Mouse (Mus musculus): ENCODE results near the gene Insl3.

Insl3 gene

GRCm38 (mm10) chr8:71689028-71689427 lies at the start of gene Insl3:
Gene Insl3 (plus strand): TSS chr8:71689214.
- no peak for DNase-seq

GRCm38 (mm10) chr8:71639318-71639717 lies 49.7 kb upstream of the Insl3 start:
- DNase-seq = no peak

- no peak for DNase-seq
Measured at GRCm38 (mm10) chr8:71645510-71645909, 43.5 kb upstream of the Insl3 start.

GRCm38 (mm10) chr8:71654600-71654999 lies 34.4 kb upstream of the Insl3 start:
- no peak for DNase-seq

- DNase-seq = no peak
Measured at GRCm38 (mm10) chr8:71657816-71658215, 31.2 kb upstream of the Insl3 start.

- no peak for DNase-seq
Measured at GRCm38 (mm10) chr8:71658515-71659049, 30.4 kb upstream of the Insl3 start.

GRCm38 (mm10) chr8:71659751-71660150 lies 29.3 kb upstream of the Insl3 start:
- DNase-seq = no peak

- peak; percentile 66 to 85 for DNase-seq
Measured at GRCm38 (mm10) chr8:71660325-71661120, 28.5 kb upstream of the Insl3 start.

- DNase-seq = peak; percentile 40 to 52
Measured at GRCm38 (mm10) chr8:71665331-71666130, 23.5 kb upstream of the Insl3 start.

GRCm38 (mm10) chr8:71666855-71667254 lies 22.2 kb upstream of the Insl3 start:
- no peak for DNase-seq

GRCm38 (mm10) chr8:71667256-71667655 lies 21.8 kb upstream of the Insl3 start:
- no peak for DNase-seq

GRCm38 (mm10) chr8:71668220-71668975 lies 20.6 kb upstream of the Insl3 start:
- DNase-seq = peak; percentile 27 to 43

- DNase-seq = no peak
Measured at GRCm38 (mm10) chr8:71670198-71670597, 18.8 kb upstream of the Insl3 start.

- no peak for DNase-seq
Measured at GRCm38 (mm10) chr8:71670621-71671548, 18.1 kb upstream of the Insl3 start.

GRCm38 (mm10) chr8:71671549-71671965 lies 17.5 kb upstream of the Insl3 start, which contains the start of gene Unc13a:
Gene Unc13a (minus strand): TSS chr8:71671757.
- DNase-seq = peak; percentile 77 to 94

GRCm38 (mm10) chr8:71672168-71672735 lies 16.8 kb upstream of the Insl3 start:
- no peak for DNase-seq

- no peak for DNase-seq
Measured at GRCm38 (mm10) chr8:71674071-71674470, 14.9 kb upstream of the Insl3 start.

GRCm38 (mm10) chr8:71675456-71676019 lies 13.5 kb upstream of the Insl3 start:
- no peak for DNase-seq

GRCm38 (mm10) chr8:71676020-71676741 lies 12.8 kb upstream of the Insl3 start, which contains the start of gene Jak3:
Gene Jak3 (plus strand): TSS chr8:71676296.
- DNase-seq = peak; percentile 66 to 73

GRCm38 (mm10) chr8:71676803-71677202 lies 12.2 kb upstream of the Insl3 start:
- DNase-seq = peak in 1 of 2 experiments; percentile 24
